Mouse (Mus musculus) right cerebral cortex, postnatal 4 days (tissue): ENCODE measurements around the gene Tnfrsf25.

Experiments used
- DNase-seq: peaks from one replicate; pipeline ENCODE4 v3.0.0-alpha.2; 2022

Gene Tnfrsf25

DNA sequence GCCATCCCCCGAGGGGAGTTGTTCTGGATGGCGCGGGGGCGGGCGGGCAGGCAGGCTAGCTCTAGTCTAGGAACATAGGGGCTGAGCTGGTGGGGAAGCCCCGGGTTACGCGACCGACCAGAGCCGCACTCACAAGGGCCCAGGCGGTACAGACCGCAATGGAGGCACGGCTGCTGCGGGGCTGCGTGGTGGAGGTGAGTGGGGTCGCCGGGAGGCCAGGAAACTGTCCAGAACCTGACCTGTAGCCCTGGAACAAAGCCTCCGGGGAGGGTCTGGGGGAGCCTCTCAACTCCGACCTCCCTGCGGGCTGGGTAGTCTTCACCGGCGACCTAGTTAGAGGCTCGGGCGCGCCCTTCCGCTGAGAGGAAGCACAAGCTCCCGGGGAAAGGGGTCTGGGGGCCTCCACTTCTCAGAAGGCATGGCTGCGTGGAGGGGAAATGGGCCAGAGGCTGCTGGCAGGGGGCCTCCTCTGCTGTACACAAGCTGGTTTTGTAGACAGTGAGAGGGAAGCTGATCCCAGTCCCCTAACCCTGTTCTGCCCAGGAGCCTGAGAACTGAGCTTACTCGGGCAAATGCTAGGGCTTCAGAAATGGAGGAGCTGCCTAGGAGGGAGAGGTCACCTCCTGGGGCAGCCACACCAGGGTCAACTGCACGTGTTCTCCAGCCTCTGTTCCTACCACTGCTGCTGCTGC, at the start of gene Tnfrsf25:
Gene Tnfrsf25, plus strand, starts transcription at position 14 of the 692 bp plus-strand sequence.
- DNase-seq = no peak

DNA sequence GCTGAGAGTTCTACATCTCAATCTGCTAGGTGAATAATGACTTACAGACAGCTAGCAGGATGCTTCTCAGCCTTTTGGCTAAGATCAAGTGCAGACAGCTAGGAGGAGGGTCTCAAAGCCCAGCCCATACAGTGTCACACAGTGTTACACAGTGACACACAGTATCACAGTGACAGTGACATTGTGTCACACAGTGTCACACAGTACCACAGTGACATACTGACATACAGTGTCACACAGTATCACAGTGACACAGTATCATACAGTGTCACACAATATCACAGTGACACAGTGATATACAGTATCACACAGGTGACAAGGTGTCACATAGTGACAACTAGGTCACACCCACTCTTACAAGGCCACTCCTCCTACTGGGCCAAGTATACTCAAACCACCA, 48.5 kb upstream of the Tnfrsf25 start:
- DNase-seq = no peak

DNA sequence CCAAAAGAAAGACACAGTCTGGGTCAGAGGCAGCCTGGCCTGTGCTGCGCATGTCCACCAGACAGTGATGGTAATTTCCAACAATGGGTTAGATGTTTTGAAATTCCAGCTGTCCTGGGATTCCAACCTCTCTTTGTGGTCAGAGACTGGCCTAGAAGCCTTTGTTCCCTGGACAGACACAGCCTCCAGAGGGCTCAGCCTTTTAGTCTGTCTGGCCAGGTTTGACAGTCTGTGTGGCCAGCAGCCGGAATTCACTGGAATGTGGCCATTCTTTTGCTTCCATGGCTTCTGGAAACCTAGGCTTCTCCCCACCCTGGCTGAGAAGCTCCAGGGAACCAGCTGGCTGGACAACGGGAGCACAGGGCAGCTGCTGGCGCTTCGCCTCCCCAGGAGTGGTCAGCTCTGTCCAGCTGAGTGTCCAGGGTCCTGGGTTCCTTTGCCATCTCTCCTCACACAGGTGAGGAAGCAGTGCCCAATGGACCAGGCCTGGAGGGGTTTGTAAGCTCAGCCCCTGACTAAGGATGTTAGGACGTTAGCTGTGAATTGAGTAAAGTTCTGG, 47.5 kb upstream of the Tnfrsf25 start:
- DNase-seq = no peak

DNA sequence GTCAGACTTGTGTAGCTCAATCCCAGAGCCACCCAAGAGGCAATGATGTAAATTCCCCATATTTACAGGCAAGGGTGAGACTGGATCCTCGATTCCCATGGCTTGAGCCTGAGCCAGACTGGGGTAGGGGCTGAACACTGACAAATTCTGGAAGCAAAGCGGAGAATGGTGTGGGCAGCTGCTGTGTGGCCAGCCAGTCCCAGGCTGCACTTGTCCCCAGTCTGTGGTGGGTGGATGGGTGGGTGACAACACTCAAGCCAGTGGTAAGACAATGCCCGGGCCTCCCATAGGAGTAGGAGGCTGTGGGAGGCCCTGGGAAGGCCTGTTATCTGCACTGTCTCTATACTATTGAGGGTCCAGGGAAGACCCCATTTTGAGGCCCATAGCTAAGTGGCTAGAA, 46.5 kb upstream of the Tnfrsf25 start:
- DNase-seq = no peak

DNA sequence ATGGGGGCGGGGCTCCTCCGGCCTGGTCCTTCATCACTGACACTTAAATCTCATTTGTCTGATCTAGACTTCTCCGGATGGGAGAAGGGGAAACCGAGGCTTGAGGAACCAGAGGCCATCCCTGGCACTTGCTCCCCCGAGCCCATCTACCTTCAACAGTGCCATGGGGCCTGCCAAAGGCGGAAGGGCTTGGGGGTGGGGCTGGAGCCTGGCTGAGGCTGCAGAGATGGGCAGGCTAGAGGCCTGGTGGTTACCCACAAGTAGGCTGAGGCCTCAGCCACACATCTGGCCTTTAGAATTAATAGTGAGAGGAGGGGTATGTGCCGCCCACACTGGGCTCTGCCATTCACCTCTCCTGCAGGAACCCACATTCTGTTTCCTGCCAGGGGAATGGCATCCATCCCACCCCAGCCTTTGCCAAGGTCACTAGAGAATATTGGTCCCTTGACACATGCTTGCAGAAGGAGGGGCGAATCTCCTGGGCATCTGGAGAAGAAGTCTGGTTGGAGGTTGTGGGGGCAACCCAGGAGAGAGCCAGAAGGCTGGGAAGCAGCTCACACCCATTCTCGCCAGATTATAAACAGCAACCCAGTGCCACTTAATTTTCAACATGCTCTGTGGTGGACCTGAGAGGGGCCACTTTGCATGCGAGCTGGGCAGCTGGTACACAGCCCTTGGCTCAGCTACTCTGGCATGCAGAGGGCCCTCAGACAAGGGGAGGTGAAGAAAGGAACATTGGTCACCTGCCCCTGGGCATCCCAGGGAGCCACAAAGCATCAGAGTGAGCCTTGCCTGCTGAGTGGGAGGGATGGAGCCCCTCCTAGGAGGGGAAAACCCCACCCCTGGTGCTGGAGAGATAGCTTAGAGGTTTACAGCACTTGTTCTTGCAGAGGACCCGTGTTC, 45.0 kb upstream of the Tnfrsf25 start:
- DNase-seq = no peak

DNA sequence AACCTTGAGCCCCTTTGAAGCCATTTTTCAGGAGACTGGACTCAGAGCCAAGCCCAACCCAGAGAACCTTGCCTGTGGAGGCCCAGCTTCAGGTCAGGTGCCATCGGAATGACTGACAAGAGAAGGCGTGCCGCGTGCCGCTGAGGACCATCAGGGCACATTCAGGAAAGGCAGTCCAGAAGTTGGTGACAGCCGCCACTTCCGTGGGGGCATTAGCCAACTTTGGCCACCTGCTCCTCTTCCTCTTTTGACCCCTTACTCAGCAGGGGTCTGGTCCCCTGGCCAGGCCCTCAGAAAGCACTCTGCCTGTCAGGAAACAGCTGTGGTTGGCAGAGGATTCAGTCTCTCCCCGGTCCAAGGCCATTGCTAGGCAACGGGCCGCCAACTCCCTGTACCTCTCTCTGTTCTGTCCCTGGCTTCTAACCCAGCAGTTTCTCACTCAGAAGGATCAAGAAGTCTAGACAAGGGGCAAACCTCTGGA, 43.6 kb upstream of the Tnfrsf25 start, which contains the start of gene Plekhg5:
Gene Plekhg5, plus strand, starts transcription at position 378 of the 481 bp plus-strand sequence.
- no peak for DNase-seq

DNA sequence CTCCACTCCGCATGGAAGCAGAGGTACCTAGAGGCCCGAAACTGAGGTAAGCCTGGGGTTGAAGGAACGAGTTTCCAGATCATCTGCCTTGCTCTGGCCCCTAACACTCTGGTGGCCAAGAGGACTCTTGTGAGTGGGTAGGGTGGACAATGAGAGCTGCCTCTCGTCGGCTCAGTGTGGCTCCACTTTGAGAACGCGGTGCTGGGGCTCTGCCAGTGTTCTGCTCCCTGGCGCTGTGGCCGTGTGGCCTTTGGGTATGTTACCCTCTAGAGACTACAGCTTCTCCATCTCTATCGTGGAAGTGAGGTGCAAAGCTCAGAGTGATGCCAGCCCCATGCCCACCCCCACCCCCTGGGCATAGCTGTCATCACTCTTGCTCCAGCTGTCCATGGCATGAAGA, 43.1 kb upstream of the Tnfrsf25 start:
- DNase-seq = no peak

DNA sequence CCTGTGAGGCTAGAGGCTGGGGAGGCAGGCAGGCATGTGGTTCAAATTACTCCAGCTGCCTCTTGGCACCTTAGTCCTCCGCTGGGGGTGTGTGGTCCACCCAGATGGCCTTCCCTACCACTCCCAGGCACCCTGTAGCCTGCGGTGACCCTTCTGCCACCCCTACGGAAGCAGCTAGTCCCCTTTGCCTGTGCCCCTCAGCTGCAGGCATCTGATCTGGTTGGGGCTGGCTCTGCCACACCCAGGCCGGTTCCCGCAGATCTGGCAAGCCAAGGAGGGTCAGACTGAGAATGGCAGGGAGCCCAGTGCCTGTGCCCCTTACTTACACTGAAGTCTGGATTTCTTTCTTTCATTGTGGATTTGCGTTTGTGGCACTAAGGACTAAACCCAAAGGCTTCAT, 42.0 kb upstream of the Tnfrsf25 start:
- DNase-seq = no peak

DNA sequence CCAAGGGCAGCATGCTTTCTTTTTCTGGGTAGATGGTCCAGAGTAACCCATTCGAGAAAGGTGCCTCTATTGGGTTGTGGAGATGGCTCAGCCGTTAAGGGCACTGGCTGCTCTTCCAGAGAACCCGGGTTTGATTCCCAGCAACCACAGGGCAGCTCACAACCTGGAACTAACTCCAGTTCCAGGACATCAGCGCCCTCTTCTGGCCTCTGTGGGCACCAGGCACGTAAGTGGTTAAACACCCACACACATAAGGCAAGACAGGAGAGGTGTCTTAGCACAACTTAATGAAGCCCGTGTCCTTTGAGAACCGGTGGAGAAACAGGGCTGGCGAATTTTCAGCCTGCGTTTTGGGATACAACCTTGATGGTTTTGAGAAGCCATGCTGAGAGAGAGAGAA, 41.2 kb upstream of the Tnfrsf25 start:
- DNase-seq = no peak

DNA sequence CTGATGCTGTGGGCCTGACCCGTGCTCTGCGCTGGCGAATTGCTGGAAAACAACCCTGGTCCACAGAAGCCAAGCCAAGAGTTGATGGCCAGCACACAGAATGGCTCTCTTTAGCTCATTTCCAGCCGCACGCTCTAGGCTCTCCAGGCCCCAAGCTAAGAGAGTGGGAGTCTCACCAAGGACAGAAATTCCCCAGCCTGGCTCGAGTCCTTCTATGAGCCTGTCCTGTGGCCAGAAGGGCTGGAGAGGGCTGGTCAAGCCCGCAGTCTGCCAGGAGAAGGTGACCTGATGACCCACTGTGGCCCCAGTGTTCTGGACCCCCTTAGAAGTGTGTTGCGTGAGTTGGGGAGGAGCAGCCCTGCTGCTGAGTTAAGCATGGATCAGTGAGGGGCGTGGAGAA, 38.5 kb upstream of the Tnfrsf25 start:
- DNase-seq = no peak

DNA sequence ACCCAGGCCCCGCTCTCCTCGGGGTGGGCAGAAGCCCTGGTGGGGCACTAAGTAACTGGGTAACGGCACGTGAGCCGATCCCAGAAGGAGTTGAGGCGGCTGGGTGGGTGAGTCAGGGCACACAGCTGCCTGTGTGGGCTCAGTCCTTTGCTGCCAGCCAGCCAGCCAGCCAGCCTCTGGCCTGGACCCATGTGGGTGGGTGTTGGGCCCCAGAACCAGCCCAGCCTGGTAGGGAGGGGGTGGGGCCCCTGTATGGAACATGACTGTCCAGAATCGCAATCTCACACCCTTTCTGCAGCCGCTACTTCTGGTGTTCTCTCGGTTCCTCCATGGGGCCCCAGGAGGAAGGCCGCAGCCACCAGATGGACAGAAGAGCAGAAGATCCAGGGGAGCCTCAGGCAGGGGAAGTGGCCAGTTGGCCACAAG, 37.6 kb upstream of the Tnfrsf25 start:
- no peak for DNase-seq

DNA sequence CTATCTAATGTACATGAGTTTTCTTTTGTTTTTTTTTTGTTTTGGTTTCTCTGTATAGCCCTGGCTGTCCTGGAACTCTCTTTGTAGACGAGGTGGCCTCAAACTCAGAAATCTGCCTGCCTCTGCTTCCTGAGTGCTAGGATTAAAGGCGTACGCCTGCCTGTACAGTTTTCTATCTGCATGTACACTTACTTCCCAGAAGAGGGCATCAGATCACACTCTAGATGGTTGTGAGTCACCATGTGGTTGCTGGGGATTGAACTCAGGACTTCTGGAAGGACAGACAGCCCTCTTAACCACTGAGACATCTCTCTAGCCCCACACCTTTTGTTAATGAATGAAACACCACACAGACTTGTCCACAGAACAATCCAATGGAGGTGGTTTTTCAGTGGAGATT, 36.5 kb upstream of the Tnfrsf25 start:
- DNase-seq = no peak

DNA sequence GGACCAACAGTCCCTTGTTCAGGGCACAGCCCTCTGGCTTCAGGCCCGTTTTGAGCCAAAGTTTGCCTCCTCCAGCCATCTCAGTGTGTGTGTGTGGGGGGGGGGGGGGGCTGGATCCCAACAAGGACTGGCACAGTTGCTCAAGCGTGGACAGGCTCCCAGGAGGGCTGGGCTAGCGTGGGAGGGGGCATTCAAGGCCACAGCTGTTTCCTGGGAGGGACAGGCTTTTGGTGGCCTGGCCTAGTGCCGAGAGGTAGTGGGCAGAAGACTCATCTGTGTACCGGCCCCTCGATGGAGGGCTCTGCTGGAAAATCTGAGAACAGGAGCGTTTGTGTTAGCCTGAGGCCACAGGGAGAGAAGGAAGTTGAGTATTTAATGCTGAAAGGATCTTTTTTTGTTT, 35.8 kb upstream of the Tnfrsf25 start:
- no peak for DNase-seq

DNA sequence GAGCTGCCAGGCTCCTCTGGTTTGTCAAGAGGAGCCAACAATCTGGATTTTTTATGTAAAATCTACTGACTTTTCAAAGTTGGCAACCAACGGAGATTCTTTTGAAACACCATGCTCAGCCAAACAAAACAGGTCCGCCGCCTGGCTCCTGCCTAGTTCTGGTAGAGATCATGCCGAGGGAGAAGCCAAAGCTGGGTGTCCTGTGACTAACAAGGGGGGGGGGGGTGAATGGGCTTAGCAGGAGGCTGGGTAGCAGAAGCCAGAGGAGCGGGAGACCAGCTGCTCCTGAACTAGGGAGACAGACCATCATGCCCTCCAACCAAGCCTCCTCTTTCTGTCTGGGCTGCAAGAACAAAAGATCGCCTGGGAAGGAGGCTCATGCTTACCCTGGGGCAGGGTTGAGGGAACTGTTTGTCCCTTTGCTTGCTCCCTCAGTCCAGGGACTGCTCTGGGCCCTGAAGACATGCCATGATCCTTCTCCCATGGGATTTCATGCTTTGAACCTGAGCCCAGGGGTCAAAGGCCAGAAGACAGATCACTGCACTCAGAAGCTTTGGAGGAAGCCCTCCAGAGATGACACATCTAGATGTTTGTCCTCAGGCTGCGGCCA, 32.0 kb upstream of the Tnfrsf25 start:
- DNase-seq = no peak

DNA sequence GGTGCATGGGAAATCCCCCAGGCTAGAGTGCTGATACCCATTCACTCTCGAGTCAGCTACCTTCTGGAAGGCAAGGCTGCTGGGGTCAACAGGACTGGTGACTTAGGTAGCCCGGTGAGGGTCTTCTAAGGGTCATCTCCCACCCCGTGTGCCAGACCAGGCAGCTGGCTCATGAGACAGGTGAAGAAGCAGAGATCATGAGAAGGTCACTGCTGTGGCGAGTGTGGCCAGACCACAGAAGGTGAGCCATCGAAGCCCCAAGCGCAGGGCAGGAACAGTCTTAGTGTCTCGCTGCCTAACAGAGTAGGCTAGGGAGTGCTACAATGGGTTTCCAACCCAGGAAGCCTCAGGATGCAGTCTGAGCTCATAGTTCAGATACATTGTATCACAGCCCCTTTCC, 31.1 kb upstream of the Tnfrsf25 start:
- no peak for DNase-seq

DNA sequence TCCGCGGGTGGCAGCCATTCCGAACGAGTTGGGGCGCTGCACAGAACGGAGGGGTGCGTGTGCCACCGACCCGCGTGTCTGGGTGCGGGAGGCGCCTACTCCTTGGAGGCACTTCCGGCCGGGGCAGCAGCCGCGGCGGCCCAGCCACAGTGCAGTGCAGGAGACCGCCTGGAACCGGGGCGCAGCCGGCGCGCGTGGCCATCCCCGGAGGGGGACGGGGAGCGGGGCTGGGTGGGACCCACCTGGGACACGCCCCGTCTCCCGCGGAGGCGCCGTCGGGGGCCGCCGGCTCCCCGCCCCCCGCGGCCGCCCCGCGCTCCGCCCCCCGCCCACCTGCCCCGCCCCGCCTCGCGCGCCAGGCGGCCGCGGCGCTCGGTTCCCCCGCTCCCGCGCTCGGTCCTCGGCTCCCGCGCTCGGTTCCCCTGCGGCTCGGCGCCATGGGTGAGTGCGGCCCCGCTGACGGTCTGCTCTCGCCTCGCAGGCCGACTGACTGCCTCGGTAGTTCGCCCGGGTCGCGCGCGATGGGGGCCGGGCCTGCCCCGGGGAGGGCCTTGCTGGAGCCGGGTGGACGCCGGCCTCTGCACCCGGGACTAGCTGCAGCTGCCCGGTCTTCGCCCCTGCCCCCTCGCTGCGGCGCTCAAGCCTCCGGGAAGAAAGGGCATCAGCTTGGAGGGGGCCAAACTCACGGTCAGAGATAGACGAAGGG, 29.1 kb upstream of the Tnfrsf25 start:
- DNase-seq = peak; percentile 57

DNA sequence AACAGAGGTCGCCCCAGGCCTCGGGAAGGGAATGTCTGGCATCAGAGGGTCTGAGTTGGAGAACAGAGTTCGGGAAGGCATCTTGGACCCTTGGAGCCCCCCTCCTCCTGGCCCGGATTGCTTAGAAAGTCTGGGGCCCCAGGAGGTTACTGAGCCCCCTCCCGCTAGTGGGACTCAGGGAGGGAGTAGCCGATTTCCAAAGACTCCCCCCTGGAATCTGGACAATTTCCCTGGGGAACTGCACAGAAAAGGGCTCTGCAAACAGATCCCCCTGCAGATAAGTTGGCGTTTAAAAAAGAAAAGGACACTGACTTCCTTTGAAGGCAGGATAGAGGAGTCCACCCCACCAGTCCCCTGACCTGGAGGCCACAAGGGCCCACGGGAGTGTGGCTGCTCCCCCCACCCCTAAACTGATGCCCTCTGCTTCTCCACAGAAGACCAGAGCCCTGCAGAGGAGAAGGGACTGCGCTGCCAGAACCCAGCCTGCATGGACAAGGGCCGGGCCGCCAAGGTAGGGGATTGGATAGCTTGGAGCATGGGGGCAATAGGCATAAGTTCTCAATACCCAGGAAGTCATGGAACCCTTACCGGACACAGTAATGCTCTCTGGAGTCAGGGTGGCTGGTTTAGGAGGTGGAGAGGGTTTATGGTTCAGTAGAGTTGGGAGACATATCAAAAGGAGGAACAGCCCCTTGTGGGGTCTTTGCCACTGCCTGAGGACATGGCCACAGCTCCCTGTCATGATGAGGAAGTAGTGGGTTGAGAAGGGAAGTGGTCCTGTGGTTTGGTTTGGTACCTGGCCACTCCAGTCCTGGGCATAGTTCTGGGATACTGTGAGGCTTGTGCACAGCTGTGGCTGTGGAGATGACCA, 28.3 kb upstream of the Tnfrsf25 start:
- DNase-seq = no peak

DNA sequence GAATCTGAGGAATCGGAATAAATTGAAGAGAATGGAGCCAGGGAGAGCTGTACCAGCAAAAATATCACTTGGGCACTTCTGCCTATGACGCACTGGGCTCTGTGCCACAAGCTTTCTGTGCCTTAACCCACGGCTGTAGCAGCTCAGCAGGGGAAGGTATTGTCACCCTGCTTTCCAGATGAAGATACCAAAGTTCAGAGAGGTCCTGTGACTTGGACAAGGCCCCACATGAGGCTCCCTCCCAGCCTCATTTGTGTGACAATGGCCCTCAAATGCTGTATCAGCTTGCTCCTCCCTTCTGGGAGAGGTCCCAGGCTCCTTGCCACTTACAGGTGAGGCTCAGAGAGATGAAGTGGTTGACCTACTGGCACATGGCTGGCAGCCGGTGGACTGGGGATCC, 27.6 kb upstream of the Tnfrsf25 start:
- DNase-seq = peak; percentile 43

DNA sequence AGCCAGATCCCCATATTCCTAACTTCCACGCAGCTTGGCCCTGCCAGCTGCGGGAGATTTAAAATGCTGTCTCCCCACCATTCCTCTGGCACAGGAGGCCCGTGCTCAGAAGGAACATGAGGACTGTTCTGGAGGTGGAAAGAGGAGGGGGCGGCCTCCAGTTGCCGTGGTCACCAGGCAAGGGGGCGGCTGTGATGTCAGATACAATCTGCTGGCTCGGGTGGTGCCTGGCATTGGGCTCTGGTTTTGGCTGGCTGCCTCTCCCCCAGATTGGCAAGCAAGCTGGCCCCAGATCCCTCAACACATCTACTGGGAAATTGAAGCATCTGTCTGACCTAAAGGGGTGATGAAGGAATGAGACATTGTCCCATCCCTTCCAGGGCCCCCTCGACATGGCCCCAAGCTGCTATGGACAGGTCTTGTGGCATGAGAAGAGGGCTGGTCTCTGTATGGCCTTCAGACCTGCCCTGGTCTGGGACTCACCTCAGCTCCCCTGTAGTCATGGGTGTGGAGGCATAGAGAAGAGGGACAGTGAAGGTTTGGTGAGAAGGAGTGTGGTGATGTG, 27.1 kb upstream of the Tnfrsf25 start:
- peak; percentile 56 for DNase-seq

DNA sequence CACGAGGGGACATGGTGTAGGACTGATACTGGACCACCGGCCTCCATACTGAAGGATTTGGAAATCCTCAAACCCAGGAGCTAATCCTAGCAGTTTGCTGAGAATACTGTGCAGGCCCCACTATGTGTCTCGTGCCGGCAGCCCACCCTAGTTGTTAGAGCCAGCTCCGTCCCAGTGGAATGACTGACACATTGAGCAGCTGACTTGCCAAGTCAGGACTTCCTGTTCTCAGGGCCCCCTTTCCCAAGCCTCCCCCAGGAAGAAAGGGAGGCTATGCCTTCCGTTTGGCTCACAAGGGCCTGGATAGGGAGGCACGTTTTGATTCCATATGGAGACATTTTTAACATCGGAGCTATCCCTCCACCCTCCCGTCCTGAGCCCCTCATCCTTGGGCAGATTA, 25.5 kb upstream of the Tnfrsf25 start:
- no peak for DNase-seq

DNA sequence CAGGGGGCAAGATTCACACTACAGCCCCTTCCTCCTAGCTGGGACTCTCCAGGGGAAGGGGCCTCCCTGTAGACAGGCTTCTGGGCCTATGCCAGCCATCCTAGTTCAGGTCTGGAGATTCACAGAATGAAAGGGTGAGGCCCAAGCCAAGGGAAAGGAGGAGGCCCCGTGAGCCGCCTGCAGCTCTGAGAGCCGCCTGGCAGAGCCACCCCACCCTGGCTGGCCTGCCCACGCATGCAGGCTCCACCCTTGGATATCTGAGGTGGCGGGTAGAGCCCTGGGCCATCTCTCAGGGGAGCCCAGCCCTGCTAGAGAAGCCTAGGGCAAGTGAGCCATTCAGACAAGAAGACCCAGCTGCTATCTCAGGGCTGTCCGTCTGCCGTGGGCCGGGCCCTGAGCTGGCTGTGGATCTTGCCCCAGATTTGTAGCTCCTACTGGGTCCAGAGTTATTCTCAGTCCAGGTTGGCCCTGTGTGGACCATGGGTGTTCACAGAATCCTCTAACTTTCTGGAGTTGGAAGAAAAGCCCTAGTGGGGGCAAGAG, 22.9 kb upstream of the Tnfrsf25 start:
- no peak for DNase-seq
